Mouse (Mus musculus): ENCODE measurements at regions not wholly inside any gene's neighbourhood (a gene's known extent, or its start where the extent isn't known, plus 50 kb on each side); places are given as distances from the start of the nearest gene placed in this dataset.

GRCm38 (mm10) chr10:18927811-18928210 is 83.0 kb downstream of the Perp start:
- TF ChIP-seq CTCF (conservative IDR thresholded peaks at IDR 0.05; ENCODE audit: low read length) (no peak), NANOG (IDR thresholded peaks at IDR 0.05; ENCODE audit: borderline replicate concordance, low read length) (no peak), POU5F1 (IDR thresholded peaks at IDR 0.05; ENCODE audit: borderline replicate concordance, low read length) (no peak)
